Mouse (Mus musculus): ENCODE data around the gene Tspan12.
"Not testable (repeated sequence)": the region's sequence is repeated elsewhere in the genome, so short reads cannot be mapped to it uniquely, and the experiment has no call there.

Gene Tspan12

DNA sequence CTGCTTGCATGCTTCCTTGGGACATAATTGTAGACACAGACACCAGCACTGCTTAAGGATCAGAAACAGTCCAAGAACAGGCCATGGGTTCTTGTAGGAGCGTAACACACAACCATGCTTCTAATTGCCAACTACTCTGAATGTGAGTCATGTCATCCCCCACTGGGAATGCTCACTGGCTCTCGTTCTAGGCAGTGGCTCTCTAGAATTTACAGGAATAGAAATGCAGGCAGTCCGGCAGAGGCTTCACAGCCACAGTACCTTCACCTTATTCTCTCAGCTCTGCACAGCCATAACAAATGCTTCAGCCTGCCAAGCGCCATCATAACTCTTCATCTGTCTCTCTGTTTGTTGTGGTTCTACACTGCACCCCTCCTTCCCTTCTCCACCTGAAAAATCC is 23.9 kb downstream of the Tspan12 start:
- CTCF ChIA-PET = interaction anchor here (0.5 kb wide), 1 partner anchor 130 kb away, joined by 3 read pairs; no protein-coding TSS in a partner anchor

DNA sequence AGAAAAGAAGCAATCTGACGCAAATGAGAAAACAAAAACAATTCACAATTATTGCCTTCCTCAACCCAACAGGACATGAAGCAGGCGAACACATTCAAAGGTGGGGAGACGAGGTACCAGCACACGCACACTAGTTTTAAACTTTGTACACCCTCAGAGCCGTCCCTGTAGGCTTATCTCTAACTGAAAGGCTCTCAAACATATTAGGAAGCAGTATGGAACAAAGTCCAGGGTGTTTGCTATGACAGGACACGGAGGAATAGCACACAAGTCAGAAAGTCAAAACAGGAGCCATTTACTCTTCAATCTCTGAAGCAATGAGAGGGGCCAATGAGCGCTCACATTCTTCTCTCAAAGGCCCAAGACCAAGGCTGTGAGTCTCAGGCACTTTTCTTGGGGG is 24.3 kb downstream of the Tspan12 start:
- CTCF ChIA-PET = interaction anchor here (0.5 kb wide), 1 partner anchor 131 kb away, joined by 3 read pairs; no protein-coding TSS in a partner anchor

- CTCF ChIA-PET = interaction anchor here (0.6 kb wide), 1 partner anchor 59 kb away, joined by 3 read pairs; no protein-coding TSS in a partner anchor
Observed at GRCm38 (mm10) chr6:21823694-21824093, 28.6 kb downstream of the Tspan12 start.

DNA sequence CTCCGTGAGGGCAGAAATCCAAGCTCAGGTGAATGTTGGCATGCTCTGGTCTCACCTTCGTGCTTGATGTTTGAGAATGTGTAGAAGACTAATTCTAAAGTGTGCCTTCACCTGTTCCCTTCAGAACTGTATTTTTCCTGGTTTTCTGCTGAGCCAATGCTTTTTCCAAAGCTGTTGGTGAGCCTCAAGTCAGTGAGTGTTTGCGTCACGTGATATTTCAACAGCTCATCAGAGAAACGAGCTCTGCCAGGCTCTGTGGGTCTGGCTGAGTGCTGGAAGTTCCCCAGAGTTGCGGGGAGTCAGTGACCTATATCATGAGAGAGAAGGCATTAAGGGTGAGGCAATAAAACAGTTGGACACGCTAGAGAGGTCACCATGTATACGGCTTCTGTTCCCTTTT is 29.0 kb downstream of the Tspan12 start:
- CTCF ChIA-PET = interaction anchor here (0.6 kb wide), 1 partner anchor 59 kb away, joined by 3 read pairs; no protein-coding TSS in a partner anchor

GRCm38 (mm10) chr6:21822721-21823134 is 29.6 kb downstream of the Tspan12 start:
- CTCF ChIA-PET = interaction anchor here (0.6 kb wide), 1 partner anchor 59 kb away, joined by 3 read pairs; no protein-coding TSS in a partner anchor

DNA sequence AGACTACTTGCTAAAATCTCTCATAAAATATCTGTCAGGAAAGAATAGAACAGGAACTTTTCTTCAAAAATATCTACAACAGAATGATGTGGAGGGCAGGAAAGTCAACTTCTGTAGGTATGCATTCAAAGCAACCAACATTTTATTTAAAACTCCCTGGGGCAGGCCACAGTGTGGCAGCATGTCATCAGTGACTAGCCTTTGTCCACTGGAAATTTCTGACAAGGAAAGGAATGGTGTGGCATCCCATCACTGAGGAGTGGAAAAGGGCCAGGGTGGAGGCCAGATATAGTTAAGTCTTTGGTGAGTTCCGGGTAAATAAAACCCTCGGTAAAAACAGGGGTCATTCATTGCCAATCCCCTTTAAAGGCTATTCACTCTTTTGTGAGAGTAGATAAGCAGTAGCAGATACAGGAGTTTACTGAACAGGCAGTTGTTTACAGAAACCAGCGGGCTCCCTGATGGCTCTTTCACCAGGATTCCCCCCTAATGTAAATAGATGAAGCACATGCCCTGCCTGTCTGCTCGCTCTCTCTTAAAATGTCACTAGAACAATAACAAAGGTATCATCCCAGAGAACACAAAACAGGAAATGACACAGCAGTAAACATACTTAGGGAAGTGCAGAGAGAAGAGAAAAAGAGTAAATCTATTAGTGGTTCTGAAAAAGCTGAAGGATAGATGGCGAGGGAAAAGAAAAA is 34.1 kb downstream of the Tspan12 start:
- CTCF ChIA-PET = no interaction called here

GRCm38 (mm10) chr6:21806005-21806404 is 46.3 kb downstream of the Tspan12 start:
- CTCF ChIA-PET = no interaction called here

DNA sequence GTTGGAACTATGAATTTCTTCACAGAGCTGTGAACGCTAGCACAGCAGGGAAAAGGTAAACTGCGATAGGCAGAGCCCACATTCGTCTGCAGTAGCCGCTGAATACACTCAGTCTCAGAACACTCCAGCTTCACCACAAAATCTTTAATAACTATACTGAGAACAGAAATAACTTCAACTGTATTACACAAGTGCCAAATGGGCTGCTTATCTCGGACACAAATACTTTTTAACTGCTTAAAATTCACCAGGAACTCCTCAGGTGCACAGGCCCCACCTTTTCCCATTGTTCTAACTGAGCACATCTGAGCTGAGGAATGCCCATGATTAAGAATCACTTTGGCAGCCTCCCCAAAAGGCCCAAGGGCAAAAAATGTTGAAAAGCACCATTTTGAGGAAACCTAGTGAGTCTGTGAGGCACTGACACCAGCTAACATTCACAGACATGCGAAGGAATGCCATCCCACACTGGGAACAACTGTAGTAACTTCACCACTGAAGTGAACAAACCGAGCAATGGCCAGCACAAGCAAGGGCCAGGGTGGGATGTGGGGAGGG is 47.2 kb downstream of the Tspan12 start:
- CTCF ChIA-PET = no interaction called here

DNA sequence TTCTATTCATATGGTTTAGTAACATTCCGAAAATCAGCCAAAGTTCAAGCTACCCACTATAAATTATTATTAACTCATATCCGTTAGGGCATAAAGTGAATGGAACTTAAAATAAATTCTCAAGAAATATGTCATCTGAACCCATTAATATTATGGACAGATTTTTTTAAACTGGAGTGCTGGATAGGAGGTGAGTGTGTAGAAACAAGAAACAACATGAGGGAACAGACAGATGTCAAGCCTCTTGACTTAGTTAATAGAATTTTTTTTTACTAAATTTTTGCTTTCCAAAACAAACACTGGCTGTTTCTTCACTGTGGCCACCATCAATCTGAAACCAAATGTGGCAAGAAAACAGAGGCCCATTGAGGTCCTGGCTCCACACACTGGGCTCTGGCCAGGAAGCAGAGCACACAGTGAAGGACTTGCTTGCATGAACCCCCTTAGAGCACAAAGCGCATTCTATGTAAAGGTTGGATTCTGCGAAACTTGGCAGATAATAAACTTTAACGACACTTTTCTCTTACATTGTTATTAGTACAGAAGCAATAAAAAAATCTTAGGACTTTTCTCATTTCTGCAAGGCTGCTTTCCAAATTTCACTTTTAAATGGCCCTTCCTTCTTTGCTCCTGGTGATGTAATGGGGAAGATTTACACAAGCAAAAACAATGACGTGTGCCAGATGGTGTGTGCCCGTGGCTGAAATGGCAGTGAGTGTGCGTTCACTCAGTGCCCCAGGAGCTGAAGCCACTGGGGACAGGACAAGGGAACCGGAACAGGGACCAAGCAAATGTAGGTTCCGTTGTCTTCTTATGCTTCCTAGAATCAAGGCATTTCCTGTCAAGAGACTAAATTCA is 48.6 kb downstream of the Tspan12 start:
- CTCF ChIA-PET = no interaction called here

- CTCF ChIA-PET = no interaction called here
Observed at GRCm38 (mm10) chr6:21798581-21798980, 53.7 kb downstream of the Tspan12 start.

- CTCF ChIA-PET = no interaction called here
Observed at GRCm38 (mm10) chr6:21797087-21797486, 55.2 kb downstream of the Tspan12 start.

- CTCF ChIA-PET = no interaction called here
Observed at GRCm38 (mm10) chr6:21796413-21796812, 55.9 kb downstream of the Tspan12 start.

- CTCF ChIA-PET = no interaction called here
Observed at GRCm38 (mm10) chr6:21795410-21795809, 56.9 kb downstream of the Tspan12 start.

- CTCF ChIA-PET = no interaction called here
Observed at GRCm38 (mm10) chr6:21795072-21795407, 57.3 kb downstream of the Tspan12 start.

DNA sequence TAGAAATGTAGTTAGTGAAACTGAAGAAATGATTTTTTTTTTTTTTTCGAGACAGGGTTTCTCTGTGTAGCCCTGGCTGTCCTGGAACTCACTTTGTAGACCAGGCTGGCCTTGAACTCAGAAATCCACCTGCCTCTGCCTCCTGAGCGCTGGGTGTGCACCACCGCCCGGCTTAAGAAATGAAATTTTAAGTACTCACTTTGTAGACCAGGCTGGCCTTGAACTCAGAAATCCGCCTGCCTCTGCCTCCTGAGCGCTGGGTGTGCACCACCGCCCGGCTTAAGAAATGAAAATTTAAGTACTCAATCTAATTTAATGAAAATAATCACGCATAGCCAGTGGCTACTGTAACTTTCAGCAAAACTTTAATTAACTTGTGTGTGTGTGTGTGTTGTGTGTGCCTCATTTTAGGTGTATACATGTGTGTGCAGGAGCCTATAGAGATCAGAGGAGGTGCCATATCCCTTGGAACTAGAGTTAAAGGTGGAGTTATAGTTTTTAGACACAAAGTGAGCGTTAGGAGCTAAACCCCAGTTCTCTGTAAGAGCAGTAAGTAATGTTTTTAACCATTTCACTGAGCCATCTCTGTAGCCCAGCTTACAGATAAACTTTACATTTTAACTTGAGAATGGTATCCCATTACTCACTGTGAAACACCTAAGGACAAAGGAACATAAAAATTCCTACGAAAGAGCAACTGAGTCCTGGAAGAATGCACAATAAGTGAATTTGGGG is 57.8 kb downstream of the Tspan12 start:
- CTCF ChIA-PET = no interaction called here

DNA sequence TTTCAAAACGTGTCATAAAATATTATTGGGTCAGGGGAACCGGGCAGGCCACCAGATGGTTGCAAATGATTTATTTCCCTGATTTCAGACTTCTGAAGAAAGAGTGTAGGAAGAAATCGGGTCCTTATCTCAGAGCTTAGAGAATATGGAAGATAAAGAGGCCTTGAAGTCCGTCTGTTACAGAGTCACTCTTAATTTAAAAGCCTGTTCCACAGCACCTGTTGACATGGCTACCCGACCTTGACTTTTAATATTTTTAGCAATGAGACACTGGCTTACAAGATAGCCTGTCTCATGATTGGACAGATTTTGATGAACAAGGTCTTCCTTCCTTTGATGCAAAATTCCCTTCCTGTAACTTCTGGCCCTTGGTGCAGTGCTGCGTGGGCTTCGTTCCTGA is 61.0 kb downstream of the Tspan12 start:
- CTCF ChIA-PET = no interaction called here

DNA sequence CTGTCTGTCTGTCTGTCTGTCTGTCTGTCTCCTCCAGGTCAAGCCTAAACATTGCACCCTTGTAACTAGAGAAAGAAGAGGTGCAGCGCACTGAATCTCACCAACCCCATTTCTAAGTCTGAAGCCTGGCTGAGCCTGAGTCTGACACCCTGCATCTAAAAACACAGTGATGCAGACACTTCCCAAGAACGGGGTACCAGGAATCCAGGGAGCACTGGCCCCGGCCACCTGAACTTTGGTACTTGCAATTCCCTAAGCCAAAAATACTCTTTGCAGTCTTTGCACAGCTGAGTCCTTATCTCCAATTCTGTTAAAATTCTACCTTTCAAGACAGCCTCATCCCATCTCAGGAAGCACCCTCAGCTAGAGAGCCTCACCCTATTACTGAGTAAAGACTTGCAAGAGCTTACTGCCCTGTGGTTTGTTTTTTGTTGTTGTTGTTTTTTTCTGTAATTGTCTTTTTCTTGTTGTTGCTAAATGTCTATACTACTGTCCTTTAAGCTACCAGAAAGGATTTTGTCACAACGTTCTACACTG is 61.7 kb downstream of the Tspan12 start:
- CTCF ChIA-PET = no interaction called here

GRCm38 (mm10) chr6:21790036-21790435 is 62.3 kb downstream of the Tspan12 start:
- CTCF ChIA-PET = no interaction called here

DNA sequence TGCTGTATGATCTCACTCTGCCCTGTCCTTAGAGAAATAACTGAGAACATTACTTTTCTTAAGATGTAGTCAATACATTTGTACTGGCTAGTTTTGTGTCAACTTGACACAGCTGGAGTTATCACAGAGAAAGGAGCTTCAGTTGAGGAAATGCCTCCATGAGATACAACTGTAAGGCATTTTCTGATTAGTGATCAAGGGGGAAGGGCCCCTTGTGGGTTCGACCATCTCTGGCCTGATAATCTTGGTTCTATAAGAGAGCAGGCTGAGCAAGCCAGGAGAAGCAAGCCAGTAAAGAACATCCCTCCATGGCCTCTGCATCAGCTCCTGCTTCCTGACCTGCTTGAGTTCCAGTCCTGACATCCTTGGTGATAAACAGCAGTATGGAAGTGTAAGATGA is 62.7 kb downstream of the Tspan12 start:
- CTCF ChIA-PET = not testable (repeated sequence)

- CTCF ChIA-PET = no interaction called here
Observed at GRCm38 (mm10) chr6:21787757-21788156, 64.6 kb downstream of the Tspan12 start.

DNA sequence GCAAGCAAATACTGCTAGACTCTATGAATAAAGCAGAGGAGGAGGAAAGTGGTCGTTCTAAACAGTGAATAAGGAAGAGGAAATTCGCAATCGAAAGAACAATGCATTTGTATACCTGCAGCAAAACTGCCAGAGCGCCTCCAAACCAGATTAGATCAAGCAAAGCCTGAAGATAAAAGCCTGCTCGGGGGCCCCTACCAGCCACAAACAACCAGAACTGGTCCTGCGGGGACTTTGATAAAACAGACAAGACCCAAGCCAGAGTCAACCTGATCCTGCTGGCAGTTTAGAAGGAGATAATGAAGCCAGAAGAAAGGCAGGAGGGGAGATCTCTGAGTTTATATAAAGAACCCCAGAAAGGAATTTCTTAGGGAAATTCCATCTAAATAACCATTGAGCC is 65.0 kb downstream of the Tspan12 start:
- CTCF ChIA-PET = no interaction called here
